Mouse (Mus musculus) R1 (cell line): ENCODE data around the gene Cdpf1.

Experiments used
- DNase-seq: peaks from one replicate; pipeline ENCODE4 v3.0.0-alpha.2; 2018; ENCODE audit warnings: low read depth, low spot score

The Cdpf1 gene

GRCm38 (mm10) chr15:85811535-85812277 is at the start of gene Cdpf1:
Gene Cdpf1 (minus strand): TSS chr15:85811697.
- DNase-seq, result peak; percentile 94

GRCm38 (mm10) chr15:85859490-85860031 is 48.1 kb upstream of the Cdpf1 start, which contains the start of gene Gtse1:
Gene Gtse1 (plus strand): TSS chr15:85859745.
- peak; percentile 99 for DNase-seq

GRCm38 (mm10) chr15:85858980-85859489 is 47.5 kb upstream of the Cdpf1 start:
- DNase-seq, result no peak

GRCm38 (mm10) chr15:85851656-85852392 is 40.3 kb upstream of the Cdpf1 start:
- DNase-seq, result peak; percentile 57

GRCm38 (mm10) chr15:85845071-85845470 is 33.6 kb upstream of the Cdpf1 start:
- no peak for DNase-seq

GRCm38 (mm10) chr15:85841796-85842360 is 30.4 kb upstream of the Cdpf1 start:
- no peak for DNase-seq

GRCm38 (mm10) chr15:85840983-85841382 is 29.5 kb upstream of the Cdpf1 start:
- peak; percentile 68 for DNase-seq

GRCm38 (mm10) chr15:85836887-85837286 is 25.4 kb upstream of the Cdpf1 start:
- no peak for DNase-seq

- DNase-seq, result peak; percentile 47
These were observed 23.8 kb upstream of the Cdpf1 start for GRCm38 (mm10) chr15:85835335-85835734.

GRCm38 (mm10) chr15:85832599-85832998 is 21.1 kb upstream of the Cdpf1 start:
- DNase-seq, result no peak

GRCm38 (mm10) chr15:85831954-85832590 is 20.6 kb upstream of the Cdpf1 start, which contains the start of gene Ttc38:
Gene Ttc38 (plus strand): TSS chr15:85832306.
- DNase-seq, result peak; percentile 94

- no peak for DNase-seq
These were observed 18.0 kb upstream of the Cdpf1 start for GRCm38 (mm10) chr15:85829470-85829869.

GRCm38 (mm10) chr15:85828071-85828470 is 16.6 kb upstream of the Cdpf1 start:
- no peak for DNase-seq

GRCm38 (mm10) chr15:85826676-85827075 is 15.2 kb upstream of the Cdpf1 start:
- no peak for DNase-seq

GRCm38 (mm10) chr15:85822011-85822359 is 10.5 kb upstream of the Cdpf1 start:
- DNase-seq, result peak; percentile 60

GRCm38 (mm10) chr15:85821203-85822010 is 9.9 kb upstream of the Cdpf1 start, which contains the start of gene Pkdrej:
Gene Pkdrej (minus strand): TSS chr15:85821734.
- DNase-seq, result no peak

- DNase-seq, result peak; percentile 45
These were observed 1.9 kb upstream of the Cdpf1 start for GRCm38 (mm10) chr15:85813428-85813827.

- peak; percentile 52 for DNase-seq
These were observed 533 bp downstream of the Cdpf1 start for GRCm38 (mm10) chr15:85810806-85811521.

- no peak for DNase-seq
These were observed 1.1 kb downstream of the Cdpf1 start for GRCm38 (mm10) chr15:85810462-85810805.

- no peak for DNase-seq
These were observed 2.4 kb downstream of the Cdpf1 start for GRCm38 (mm10) chr15:85809091-85809490.
